Mouse (Mus musculus) brain, adult 2 months (tissue): ENCODE data around the gene Pilra.

Experiments
- DNase-seq: peaks from one replicate; pipeline ENCODE4 v3.0.0; 2011; ENCODE audit warnings: low read depth, low spot score

The Pilra gene

DNA sequence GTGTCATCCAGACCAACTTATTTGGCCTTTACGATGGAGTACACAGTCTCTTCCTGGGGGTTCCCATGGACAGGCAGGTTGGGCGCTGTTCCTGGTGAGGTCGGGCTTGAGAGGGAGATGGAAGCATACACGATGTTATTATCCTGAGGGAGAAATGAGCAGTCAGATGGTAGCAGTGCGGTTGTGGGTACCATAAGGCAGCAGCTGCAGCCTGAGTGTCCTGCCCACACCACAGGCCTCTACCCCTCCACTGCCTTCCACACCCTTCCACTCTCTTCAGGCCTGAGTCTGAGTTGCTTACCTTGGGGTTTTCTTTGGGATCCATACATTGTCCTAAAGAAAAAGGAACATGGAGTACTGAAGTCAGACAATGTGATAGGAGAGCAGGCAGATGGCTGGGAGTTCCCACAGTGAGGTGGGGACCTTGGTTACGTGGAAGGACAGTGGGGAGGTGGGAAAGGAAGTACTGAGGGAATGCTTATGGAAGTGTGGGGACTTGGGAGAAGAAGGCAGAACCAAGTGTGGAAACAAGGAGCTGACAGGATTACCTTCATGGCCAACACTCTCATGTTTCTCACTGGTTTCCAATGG is 12.5 kb downstream of the Pilra start:
- DNase-seq: no peak

DNA sequence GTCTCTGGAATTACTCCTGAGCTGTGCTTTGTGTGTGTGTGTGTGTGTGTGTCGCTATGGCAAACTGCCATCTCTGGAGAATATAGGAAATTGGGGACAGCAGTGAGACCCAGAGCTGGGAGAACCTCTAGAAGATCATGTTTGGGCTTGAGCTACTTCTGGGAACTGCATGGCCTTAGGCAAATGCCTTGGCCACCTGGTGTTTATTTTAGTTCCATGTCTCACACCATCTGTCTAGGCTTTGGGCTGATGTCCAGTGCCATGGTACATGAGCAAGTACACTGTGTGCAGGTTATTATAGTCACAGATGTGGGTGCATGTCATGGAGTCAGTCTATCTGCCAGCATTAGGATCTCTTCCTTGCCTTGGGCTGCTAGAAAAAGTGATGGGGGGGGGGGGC is 13.5 kb downstream of the Pilra start:
- DNase-seq: peak; percentile 44

DNA sequence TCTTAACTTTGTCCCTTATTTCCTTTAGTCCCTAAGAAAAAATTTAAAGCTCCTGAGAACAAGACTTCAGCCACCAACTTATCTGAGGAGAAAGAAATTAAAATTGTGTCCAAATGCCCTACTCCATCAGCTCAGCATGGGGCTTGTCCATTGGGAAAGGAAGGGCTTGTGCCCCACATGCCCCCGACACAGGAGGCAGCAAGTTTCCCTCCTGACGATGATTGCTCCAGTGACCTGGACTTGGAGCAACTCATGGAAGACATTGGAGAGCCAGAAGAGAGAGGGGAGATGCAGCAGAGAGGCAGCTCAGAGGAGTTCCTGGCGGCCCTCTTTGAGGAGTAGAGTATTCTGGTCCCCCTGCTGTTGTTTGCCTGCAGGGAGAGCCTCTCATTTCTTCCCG is 14.0 kb downstream of the Pilra start:
- DNase-seq: no peak

DNA sequence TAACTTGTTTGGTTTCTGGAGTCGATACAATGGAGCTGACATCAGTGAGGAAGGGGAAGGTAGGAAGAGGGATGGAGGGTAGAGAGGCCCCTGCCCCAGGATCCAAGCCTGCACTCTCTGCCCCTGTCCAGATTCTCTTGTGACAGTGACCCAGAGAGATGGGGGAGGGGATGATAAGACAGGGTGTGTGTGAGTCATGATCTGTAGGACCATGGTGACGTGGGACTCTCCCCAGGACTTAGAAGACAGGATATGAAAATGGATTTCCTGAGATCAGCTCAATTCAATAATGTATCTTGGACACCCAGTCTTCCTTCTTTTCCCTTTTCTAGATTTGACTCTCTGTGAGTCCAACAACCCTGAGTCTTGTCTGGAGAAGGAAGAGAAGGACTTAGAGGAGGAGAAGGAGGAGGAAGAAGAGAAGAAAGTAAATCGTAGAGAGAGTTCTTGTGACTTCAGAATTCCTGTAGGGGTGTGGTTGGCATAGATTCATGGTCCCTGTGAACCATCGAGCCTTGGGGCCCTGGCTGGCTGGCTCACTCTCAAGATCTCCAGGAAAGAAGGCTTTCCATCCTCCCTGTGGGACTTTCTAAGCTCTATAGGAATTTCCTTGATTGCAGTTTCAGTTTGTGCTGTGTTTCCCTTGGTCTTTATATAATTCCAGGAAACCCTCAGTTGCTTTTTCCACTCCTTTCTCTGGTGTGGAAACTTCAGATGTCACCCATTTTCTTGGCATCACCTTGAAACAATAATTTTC is 18.4 kb downstream of the Pilra start:
- no peak for DNase-seq

DNA sequence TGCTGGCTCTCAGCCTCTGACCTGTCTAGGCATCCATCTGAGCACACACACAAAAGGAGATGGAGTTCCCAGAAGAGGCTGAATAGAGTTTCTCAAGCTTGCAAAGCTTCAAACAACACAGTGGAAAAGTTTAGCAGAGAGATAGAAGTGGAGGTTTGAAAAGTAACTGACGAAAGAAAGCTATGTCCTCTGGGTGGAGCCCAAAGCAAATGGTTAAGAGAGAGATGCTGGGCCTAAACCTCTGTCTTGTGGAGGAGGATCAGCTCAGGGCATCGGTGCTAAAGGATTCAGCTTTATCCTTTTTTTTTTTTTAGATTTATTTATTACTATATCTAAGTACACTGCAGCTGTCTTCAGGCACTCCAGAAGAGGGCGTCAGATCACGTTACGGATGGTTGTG is 27.8 kb downstream of the Pilra start:
- no peak for DNase-seq

DNA sequence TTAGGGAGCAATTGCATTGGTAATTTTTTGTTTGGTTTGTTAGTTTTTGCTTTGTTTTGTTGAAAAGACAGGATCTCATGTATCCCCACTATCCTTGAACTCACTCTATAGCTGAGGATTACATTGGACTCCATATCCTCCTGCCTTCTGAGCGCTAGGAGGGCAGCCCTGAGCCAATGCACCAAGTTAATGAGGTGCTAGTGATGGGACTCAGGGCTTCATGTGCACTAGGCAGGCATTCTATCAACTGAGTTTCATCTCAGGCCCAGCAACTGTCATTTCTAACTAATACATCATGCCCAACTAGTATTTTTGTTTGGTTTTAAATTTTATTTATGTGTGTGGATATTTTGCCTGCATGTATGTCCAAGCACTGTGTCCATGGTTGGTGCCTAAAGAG is 29.9 kb downstream of the Pilra start:
- DNase-seq: no peak

DNA sequence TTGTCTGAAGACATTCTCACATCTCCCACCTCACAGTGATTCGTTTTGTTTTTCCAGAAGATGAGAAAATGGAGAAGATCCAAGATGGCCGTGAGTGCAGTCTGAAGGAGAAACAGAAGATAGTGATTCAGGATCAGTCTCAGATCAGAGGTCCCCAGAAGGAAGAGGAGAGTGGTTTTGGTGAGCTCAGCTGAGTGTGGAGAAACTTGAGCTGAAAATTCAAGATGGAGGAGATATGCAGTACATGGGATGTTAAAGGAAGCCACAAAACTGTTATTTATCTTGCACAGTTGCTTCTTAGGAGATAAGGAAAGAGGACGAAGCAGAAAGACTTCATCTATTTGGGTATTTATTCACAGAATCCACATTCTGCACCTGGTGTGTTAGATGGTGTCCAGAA is 35.2 kb downstream of the Pilra start:
- no peak for DNase-seq

DNA sequence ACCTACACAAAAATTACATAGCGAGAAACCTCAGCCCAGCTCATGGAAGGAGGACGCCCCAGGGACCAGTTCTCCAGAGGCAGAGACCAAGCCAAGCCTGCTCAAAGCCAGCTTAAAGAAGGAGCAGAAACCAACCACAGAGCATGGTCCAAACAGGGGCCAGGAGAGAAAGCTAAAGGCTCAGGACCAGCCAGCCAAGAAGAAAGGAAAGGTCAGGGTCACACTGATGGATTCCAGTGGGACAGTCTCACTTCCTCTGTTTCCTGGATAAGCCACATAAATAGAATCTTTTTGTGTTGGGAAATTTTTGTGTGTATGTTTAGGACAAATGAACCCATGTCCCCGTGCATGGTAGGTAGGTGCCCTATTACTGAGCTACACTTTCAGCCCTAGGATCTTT is 39.5 kb downstream of the Pilra start:
- DNase-seq: no peak

DNA sequence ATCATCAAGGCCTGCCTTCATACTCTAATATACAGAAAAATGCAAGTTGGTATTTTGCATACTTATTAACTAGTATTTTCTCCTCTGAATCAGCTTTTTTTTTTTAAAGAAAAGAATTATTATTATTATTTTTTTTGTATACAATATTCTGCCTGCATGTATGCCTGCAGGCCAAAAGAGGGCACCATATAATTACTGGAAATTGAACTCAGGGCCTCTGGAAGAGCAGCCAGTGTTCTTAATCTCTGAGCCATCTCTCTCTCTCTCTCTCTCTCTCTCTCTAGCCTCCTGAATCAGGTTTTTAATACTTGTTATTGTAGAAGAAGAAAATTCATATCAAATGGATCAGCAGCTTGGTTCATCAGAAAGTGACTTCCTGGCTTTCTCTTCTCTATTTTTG is 44.5 kb downstream of the Pilra start:
- DNase-seq: no peak

DNA sequence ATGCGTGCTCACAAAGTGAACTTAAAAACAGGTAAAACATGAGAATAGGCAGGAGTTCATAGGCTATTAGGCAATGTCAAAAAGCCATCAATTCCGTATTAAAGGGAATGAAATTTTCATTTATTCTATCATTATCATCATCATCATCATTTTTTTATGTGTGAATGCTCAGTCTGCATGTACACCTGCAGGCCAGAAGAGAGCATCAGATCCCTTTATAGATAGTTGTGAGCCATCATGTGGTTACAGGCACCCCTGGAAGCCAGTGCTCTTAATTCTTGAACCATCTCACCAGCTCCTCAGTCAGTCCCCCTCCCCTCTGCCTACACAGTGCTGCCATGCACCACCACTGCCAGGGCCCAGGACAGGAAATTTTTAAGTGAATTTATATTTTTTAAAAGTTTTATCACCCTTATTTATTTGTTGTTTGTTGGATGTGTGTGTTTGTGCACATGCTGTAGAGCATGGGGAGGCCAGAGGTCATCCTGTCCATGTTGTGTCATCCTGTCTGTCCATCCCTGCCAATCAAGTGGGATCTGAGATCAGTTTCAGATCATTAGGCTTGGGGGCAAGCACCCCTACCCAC is 47.0 kb downstream of the Pilra start:
- no peak for DNase-seq

DNA sequence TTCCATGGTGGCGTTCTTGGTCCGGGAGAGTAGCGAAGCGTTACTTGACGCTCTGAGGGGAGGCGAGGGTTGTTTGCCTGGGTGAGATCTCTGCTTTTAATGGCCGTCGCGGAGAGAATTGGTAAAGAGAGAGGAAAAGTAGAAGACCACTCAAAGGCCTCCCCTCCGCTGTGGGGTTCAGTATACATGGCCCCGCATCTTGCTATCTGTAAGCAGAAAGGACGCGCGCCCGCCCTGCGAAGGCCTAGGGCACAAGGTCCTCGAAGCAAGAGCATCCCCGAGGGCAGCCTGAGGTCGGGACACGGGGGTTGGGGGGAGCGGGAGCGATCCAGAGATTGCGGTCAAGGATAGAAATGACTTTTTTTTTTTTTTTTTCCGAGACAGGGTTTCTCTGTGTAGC is 47.9 kb downstream of the Pilra start:
- DNase-seq: no peak

DNA sequence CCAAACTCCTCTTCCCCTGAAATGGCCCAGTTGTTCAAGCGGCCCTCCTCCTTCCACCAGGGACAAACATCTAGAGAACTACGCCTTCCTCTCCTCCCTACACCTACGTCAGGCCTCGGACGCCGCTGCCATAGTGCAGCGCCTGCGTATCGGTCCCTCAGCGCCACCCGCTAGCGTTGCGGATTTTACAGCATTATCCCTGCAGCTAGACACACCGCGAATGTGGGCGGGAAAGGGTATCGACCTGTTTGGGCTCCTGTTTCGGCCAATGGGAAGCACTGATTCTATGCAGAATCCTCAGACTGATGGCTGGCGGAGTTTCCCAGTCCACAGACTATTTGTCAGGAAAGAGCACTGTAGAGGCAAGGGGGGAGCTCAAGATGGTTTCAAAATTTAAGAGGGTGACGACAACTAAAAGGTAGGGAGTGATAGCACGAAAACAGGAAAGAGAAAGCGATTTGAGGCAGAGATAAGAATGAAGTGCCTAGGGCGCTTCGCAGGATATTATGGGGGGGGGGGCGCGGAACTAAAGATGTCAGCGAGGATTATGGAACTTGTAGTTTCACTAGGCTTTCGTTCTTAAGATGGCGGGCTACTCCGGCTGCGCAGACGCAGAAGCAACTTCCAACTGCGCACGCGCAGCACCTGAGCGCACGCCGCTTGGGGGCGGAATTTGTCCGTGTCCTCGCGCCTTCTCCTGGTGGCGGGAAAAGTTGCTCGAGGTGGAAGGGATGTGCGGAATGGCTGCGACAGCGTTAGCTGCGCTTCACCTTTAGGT is 48.7 kb downstream of the Pilra start, which contains the start of the genes Mepce and Zcwpw1:
Gene Mepce (minus strand): TSS at position 505 of the 778 bp plus-strand sequence.
Gene Zcwpw1 (plus strand): TSS at position 648 of the 778 bp plus-strand sequence.
- peak; percentile 99 for DNase-seq

DNA sequence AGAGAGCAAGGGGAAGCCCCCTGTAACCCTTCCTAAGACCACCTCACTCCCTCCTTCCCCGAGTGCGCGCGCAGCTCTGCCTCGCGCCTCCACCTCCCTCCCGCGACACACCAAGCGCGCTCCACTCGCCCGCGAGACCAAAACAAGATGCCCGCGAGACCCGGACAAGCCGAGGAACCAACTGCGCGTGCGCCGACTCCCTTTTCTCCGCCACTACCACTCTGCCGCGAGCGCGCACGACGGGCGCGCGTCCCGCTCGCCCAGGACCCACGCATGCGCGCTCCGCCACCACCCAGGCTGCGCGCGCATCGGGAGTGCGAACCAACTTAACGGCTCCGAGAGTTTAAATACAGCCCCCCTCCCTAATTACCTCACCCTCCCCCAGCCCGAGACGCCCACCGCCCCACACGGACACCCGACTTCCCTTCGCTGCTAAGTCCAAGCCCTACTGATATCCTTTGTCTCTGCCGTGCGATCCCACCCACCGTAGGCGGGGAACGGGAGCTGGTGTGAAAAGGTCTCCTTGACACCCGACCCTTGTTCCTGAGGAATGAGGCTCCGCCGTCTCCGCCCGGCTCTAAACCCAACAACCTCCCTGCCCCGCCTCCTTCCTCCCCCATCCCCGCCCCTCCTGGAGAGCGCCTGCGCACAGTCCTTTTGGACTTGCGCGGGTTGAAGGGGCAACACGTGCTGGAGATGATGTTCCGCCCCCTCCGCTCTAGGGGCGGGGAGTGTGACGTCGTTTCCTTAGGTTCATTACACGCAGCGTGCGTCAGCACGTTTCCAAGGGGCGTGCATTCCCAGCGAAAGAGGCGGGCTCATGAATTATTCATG is 49.8 kb downstream of the Pilra start:
- peak; percentile 100 for DNase-seq

DNA sequence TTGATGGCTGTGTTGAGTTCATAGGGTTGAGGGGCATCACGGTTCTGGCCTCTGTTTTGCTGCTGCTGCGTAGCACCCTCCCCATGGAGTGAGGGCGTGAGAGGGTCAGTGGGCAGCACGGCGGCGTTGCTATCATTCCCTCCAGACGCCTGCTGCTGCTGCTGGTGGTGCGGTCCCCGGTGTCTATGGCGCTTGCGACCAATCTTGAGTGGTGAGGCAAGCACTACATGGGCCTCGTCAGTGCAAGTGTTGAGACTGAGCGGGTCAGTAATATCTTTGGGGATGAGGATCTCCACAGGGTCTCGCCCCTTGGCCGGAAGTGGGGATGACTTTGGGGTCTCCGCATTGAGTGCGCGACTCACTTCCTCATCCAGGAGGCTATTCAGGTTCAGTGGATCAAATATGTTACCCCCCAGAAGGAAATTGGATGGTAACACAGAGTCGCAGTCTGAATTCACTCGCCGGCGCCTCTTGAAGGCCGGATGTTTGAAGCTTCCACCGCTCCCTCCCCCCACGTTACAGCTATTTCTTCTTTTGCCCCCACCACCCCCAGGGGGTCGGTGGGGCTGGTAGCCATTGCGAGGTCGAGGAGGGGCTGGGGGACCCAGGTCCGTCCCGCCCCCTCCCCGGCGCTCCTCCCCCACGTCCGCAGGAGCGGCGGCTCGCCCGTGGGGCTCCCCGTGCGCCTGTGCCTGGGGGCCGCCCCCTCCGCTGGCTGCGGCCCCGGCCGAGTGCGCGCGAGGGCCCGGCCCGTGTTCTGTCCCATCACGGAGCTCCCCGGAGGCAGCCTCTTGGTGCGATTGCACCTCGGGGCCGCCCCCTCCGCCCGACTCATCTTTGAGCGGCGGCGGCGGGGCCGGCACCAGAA is 50.7 kb downstream of the Pilra start:
- DNase-seq: peak; percentile 55

DNA sequence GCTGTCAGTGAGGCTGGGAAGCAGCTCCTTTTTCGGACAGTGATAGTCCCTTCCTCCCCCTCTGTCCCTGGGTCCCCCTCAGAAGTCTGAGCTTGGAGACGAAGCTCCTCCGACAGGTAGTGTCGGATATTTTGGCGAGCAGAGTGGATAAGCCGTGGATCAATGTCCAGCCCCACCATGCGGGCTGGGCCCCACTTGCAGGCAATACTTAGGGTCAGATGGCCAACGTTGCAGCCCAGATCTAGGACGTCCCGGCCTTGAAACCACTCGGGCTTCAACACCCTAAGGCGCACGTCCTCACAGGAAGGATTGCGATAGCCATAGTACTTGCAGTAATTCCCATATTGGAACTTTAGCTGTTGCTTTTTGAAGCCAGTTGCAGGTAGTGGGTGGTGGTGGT is 51.5 kb downstream of the Pilra start:
- DNase-seq: no peak

DNA sequence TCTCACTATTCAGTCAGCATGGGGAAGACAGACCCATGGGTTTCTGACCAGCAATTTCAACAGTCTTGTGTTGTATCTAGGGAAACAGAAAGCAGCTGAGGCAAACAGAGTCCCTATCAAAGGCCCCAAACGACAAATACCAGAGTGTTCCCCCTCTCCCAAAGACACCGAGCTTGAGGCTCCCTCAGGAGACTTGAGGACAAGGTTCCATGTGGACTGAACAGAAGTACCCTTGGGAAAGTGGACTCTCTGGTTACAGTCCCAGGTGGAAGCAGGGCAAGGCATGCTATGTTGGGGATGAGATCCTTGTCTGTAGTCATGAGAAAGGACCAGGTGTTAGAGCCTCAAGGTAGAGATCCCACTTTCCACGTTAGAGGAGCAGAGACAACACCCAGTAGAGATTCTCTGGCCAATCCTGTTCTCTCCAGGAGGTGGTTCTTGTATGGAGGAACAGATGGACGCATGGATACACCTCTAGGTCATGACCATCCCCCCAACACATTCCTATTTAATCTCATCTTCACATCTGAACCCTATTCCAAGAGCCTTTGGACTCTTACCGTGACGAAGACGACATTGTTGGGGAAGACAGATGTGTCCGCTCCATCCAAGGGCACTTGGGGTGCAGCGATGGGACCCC is 52.1 kb downstream of the Pilra start:
- no peak for DNase-seq

DNA sequence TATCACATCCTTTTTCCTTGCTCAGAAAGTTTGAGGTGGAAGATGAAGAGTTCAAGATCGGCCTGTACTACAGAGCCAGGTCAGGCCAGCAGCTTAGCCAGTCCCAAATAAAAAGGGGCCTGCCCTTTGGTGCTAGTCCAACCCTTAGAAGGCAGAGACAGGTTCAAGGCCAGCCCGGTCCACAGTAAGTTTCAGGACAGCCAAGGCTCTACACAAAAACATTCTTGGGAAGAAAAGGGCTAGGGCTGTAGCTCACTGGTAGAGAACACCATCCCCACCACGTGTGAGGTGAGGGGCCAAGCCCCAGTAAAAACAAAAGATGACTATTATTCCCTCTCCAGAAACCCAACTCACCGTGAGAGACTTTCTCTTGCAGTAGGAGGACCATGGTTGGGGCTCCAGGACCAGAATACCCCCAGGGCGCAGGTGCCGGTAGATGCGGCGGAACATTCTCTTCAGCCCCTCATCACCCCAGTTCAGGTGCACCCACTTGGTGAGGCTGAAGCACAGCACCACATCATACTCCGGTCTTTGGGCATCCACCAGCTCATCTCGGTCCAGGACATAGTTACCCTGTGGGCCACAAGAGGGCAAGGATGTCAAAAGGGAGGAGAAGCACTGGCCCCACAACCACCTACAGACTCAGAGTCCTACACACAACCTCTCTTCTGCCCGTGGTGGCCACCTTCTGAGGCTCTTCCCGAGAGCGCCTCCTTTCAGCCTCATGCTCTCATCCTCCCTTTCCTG is 53.1 kb downstream of the Pilra start:
- DNase-seq: no peak

DNA sequence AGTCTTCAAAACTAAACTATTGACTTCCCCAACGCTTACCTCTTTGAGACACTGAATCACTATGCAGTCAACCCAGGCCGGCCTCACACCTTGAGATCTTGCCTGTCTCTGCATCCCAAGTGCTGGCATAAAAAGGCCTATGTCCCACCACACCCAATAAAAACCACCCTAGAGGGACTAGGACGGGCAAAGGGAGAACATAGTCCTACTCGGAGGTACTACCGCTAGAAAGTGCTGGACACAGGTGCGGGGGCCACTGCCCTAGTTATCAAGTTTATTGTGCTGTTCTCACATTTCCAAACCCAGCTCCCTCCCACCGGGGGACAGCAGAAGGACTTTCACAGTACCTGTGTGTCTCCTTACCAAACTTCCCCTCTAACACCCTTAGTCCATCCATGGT is 54.4 kb downstream of the Pilra start:
- no peak for DNase-seq
